Mouse (Mus musculus) G1E-ER4 (cell line): ENCODE data around the gene Gusb. TPM values are rescaled to one million over a fixed set of nuclear protein-coding genes. Genes with fewer than 3 reads are reported as not detected.

Experiments
- GATA1 ChIP-seq: IDR thresholded peaks from one replicate; pipeline ENCODE4 v1.8.0; 2012; ENCODE audit warnings: low read length, inconsistent platforms
- polyA plus RNA-seq: library from polyadenylated mRNA; stranded (reverse); fragments of >175 nt; gene quantifications from 2 replicates; pipeline ENCODE4 v1.2.3, GENCODE M21; 2012

Gene Gusb
- polyA plus RNA-seq, result 19.9 and 21.1 TPM in 2 replicates

- no peak for TF ChIP-seq GATA1
Measured at GRCm38 (mm10) chr5:130002301-130003146, at the start of gene Gusb. Gene Gusb (minus strand): TSS chr5:130003049.

GRCm38 (mm10) chr5:130052510-130052909 lies 49.7 kb upstream of the Gusb start:
- TF ChIP-seq GATA1, result no peak

- TF ChIP-seq GATA1, result no peak
Measured at GRCm38 (mm10) chr5:130051073-130051860, 48.4 kb upstream of the Gusb start.

GRCm38 (mm10) chr5:130050416-130050815 lies 47.6 kb upstream of the Gusb start:
- no peak for TF ChIP-seq GATA1

- TF ChIP-seq GATA1, result no peak
Measured at GRCm38 (mm10) chr5:130048786-130049520, 46.1 kb upstream of the Gusb start.

- TF ChIP-seq GATA1, result no peak
Measured at GRCm38 (mm10) chr5:130047013-130047412, 44.2 kb upstream of the Gusb start.

GRCm38 (mm10) chr5:130046589-130046988 lies 43.7 kb upstream of the Gusb start:
- TF ChIP-seq GATA1, result no peak

GRCm38 (mm10) chr5:130046100-130046499 lies 43.3 kb upstream of the Gusb start:
- TF ChIP-seq GATA1, result no peak

- no peak for TF ChIP-seq GATA1
Measured at GRCm38 (mm10) chr5:130044201-130044695, 41.4 kb upstream of the Gusb start.

GRCm38 (mm10) chr5:130043741-130044140 lies 40.9 kb upstream of the Gusb start:
- TF ChIP-seq GATA1, result no peak

GRCm38 (mm10) chr5:130041262-130041661 lies 38.4 kb upstream of the Gusb start:
- no peak for TF ChIP-seq GATA1

GRCm38 (mm10) chr5:130040797-130041196 lies 37.9 kb upstream of the Gusb start:
- TF ChIP-seq GATA1, result no peak

GRCm38 (mm10) chr5:130037752-130038455 lies 35.1 kb upstream of the Gusb start:
- TF ChIP-seq GATA1, result no peak

- TF ChIP-seq GATA1, result no peak
Measured at GRCm38 (mm10) chr5:130033869-130034268, 31.0 kb upstream of the Gusb start.
